Mouse (Mus musculus): ENCODE measurements around the gene Gm26992. TPM values are rescaled to one million over a fixed set of nuclear protein-coding genes. Genes with fewer than 3 reads are reported as not detected.

Gene Gm26992
- polyA plus RNA-seq (2015; fragmentation: Illumina TruSeq; extraction: RNeasy Lipid Tissue Mini Kit (QIAGEN cat#74804); ENCODE audit: insufficient read depth, low read depth, low replicate concordance): not detected

DNA sequence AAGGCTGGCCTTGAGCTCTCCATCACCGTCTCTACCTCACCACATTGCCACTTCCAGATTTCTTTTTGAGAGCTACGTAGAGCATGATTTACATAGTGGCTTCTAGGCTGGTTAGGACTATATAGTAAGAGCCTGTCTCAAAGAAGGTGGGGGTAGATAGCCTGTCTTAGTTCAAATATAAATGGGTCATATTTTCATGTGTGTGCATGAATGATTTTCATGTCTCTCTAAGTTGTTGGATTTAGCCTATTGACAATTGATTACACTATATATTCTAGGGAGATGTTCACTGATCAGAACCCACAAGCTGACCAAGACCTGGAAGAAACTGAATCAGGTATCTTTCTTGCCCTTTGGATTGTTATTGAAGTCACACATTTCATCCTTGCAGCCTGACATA is at the start of gene Gm26992:
Gene Gm26992 (plus strand): TSS at position 301 of the 400 bp plus-strand sequence.

DNA sequence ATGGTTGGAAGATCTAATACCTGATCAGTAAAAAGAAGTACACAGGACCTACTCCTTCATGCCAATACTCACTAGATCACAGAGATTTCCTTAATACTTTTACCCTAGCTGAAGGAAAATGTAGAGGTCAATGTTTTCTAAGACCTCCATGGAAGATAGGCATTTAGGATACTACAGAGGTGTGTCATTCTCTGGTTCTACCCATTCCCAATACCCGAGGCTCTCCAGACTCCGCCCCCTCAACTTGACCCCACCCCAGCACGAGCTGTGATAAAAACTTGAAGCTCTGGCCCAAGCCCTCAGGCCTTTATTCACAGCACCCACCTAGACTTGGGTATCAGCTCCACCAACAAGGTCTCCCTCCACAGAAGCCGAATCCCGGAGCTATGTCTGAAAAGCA is 7.6 kb upstream of the Gm26992 start, which contains the start of gene Tsx:
Gene Tsx (plus strand): TSS at position 301 of the 400 bp plus-strand sequence.

Other genes with a start within 250 kb of the Gm26992 start
- not detected for gene Nap1l2, start 235.4 kb upstream of the Gm26992 start, polyA plus RNA-seq (2015; fragmentation: Illumina TruSeq; extraction: RNeasy Lipid Tissue Mini Kit (QIAGEN cat#74804); ENCODE audit: insufficient read depth, low read depth, low replicate concordance)
- gene Cdx4, start 100.6 kb upstream of the Gm26992 start, polyA plus RNA-seq (2015; fragmentation: Illumina TruSeq; extraction: RNeasy Lipid Tissue Mini Kit (QIAGEN cat#74804); ENCODE audit: insufficient read depth, low read depth, low replicate concordance): not detected
- 3.7 TPM for gene Chic1, start 65.5 kb upstream of the Gm26992 start, polyA plus RNA-seq (2015; fragmentation: Illumina TruSeq; extraction: RNeasy Lipid Tissue Mini Kit (QIAGEN cat#74804); ENCODE audit: insufficient read depth, low read depth, low replicate concordance)
- not detected for gene Tsx, start 7.5 kb upstream of the Gm26992 start, polyA plus RNA-seq (2015; fragmentation: Illumina TruSeq; extraction: RNeasy Lipid Tissue Mini Kit (QIAGEN cat#74804); ENCODE audit: insufficient read depth, low read depth, low replicate concordance)
- gene Zcchc13, start 208.6 kb downstream of the Gm26992 start, polyA plus RNA-seq (2015; fragmentation: Illumina TruSeq; extraction: RNeasy Lipid Tissue Mini Kit (QIAGEN cat#74804); ENCODE audit: insufficient read depth, low read depth, low replicate concordance): not detected